Mouse (Mus musculus): Measurements from ENCODE around the gene Ank. TPM values are rescaled to one million over a fixed set of nuclear protein-coding genes. Genes with fewer than 3 reads are reported as not detected.
"Not testable (repeated sequence)": the region's sequence is repeated elsewhere in the genome, so short reads cannot be mapped to it uniquely, and the experiment has no call there.

Gene Ank
- polyA plus RNA-seq, 1 experiment from 2014 or later = 5.4 TPM

DNA sequence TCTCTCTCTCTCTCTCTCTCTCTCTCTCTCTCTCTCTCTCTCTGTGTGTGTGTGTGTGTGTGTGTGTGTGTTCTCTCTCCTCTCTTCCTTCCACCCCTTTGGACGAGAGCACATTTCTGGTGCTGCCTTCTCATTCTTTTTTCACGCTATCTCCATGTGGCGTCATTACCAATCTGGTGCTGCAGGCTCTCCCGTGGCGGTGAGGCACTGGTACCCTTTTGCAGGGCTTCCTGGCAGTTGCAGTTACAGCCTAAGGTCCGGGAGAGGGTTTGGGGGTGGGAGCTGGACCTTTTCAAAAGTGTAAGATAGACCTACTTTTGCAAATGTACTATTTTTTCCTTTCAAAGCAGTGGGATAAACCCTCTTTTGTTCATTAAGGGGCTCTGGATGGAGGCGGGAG is 1.2 kb downstream of the Ank start:
- peaks cover 16% of the 10 kb centered on the region for H3K27me3 ChIP-seq
- H3K36me3 ChIP-seq = no peaks in the 10 kb centered on the region
- peak overlapping the region; percentile 75 for H3K4me3 ChIP-seq (replicated peaks)
- H3K9me3 ChIP-seq = no peaks in the 10 kb centered on the region
- no peak overlapping the region for H3K9ac ChIP-seq (replicated peaks)
- H3K27ac ChIP-seq = no peak overlapping the region
- ATAC-seq (ENCODE audit: insufficient number of reproducible peaks, insufficient read depth, low FRiP score, low TSS enrichment, low read depth) = no peak
- peaks cover 6% of the 10 kb centered on the region; the same call in 1 of the 2 replicates for H3K4me1 ChIP-seq (replicated peaks)
- H3K4me2 ChIP-seq = peak overlapping the region; percentile 88
- 14% methylated on average over 7 of the region's 7 CpGs for WGBS

DNA sequence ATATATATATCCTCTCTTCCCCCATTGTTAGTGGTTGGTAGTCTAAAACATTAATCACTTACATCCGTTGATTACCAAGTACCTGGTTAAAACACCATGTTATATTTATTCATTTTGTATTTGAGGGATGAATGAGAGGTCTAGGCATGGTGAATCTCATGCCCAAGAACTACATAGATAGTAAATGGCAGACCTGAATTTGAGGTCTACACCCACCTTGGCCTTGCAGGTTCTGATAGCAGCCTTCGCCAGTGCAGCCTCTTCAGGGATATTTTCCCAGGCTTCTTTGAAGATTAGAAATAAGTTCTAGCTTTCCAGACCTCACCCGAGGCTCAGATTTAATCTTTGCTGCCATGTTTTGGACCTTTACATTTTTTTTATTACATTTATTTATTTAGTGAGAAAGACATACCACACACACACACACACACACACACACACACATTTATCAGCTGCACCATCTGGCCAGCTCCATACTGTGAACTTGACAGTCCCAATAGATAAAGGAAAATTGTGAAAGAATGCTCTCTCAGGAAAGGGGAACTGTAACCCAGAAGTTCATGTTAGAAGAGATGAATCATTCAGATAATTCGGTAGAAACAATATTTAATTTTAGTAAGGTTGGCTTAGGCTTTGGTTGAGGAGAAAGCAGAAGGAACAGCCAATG is 2.5 kb downstream of the Ank start:
- no peak overlapping the region for H3K9ac ChIP-seq (replicated peaks)
- no peaks in the 10 kb centered on the region for H3K36me3 ChIP-seq
- no peak overlapping the region for H3K27ac ChIP-seq
- 90% methylated on average over 4 of the region's 4 CpGs for WGBS
- no peaks in the 10 kb centered on the region for H3K9me3 ChIP-seq
- no peak overlapping the region for H3K4me2 ChIP-seq
- H3K27me3 ChIP-seq = peaks cover 16% of the 10 kb centered on the region
- no peak overlapping the region for H3K4me3 ChIP-seq (replicated peaks)
- H3K4me1 ChIP-seq (replicated peaks) = peaks cover 6% of the 10 kb centered on the region; the same call in 1 of the 2 replicates
- ATAC-seq (ENCODE audit: insufficient number of reproducible peaks, insufficient read depth, low FRiP score, low TSS enrichment, low read depth) = no peak

DNA sequence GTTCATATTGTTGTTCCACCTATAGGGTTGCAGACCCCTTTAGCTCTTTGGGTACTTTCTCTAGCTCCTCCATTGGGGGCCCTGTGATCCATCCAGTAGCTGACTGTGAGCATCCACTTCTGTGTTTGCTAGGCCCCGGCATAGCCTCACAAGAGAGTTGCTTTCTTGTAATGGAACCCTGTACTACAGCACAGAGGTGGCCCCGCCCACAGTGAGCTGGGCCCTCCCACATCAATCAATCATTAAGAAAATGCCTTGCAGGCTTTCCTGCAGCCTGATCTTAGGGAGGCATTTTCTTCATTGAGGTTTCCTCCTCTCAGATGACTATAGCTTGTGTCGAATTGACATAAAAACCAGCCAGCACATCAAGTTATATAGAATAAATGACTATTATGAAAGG is 3.9 kb downstream of the Ank start:
- not testable (repeated sequence) for ATAC-seq (ENCODE audit: insufficient number of reproducible peaks, insufficient read depth, low FRiP score, low TSS enrichment, low read depth); H3K4me3 ChIP-seq (replicated peaks); H3K4me2 ChIP-seq; H3K9ac ChIP-seq (replicated peaks); H3K4me1 ChIP-seq (replicated peaks); H3K36me3 ChIP-seq; H3K9me3 ChIP-seq; H3K27ac ChIP-seq
- WGBS = 78% methylated on average over 3 of the region's 3 CpGs
- peaks cover 16% of the 10 kb centered on the region for H3K27me3 ChIP-seq

DNA sequence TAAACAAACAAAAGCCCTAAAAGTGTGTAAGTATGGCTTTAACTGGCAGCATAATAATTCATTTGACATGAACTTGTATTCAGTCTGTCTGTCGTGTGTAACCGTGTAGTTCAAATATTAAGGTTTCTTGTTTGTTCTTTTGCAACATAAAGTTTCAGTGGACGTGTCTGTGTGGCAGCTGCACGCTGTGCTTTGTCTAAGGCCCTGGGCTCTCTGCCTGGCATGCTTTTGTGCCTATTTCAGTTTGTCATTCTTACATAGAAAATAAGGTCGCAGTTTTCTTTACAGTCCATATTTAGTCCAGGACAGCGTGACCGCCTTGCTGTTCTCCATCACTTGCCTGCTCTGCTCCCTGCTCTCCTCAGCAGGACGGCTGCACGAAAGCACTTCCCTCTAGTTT is 5.8 kb downstream of the Ank start:
- no peak for ATAC-seq (ENCODE audit: insufficient number of reproducible peaks, insufficient read depth, low FRiP score, low TSS enrichment, low read depth)
- H3K9ac ChIP-seq (replicated peaks) = no peak overlapping the region
- H3K4me2 ChIP-seq = no peak overlapping the region
- WGBS = 85% methylated on average over 9 of the region's 9 CpGs
- H3K27ac ChIP-seq = no peak overlapping the region
- H3K4me3 ChIP-seq (replicated peaks) = no peak overlapping the region
- H3K4me1 ChIP-seq (replicated peaks) = peaks cover 2% of the 10 kb centered on the region; the same call in 1 of the 2 replicates
- no peaks in the 10 kb centered on the region for H3K36me3 ChIP-seq
- H3K9me3 ChIP-seq = no peaks in the 10 kb centered on the region
- peaks cover 10% of the 10 kb centered on the region for H3K27me3 ChIP-seq

DNA sequence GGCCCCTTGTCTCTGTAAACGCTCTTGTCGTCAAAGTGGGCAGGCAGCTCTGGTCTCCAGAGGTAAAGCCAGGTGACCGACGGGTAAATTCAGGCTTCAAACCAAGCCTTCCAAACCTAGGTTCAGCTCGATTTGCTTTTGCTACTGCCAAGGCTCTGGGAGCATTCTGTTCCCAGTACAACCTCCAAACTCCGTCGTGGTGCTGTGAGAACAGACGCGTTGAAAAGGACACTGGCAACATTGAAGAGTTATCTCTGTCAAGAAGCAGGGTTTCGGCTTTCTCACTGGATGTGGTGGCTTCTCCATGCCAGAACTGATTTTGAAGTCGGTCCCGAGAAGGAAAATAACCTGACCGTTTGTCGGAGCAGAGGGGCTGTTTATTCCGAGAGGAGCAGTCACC is 9.5 kb downstream of the Ank start:
- no peaks in the 10 kb centered on the region for H3K4me1 ChIP-seq (replicated peaks)
- no peak overlapping the region for H3K27ac ChIP-seq
- H3K9me3 ChIP-seq = no peaks in the 10 kb centered on the region
- no peaks in the 10 kb centered on the region for H3K36me3 ChIP-seq
- H3K4me3 ChIP-seq (replicated peaks) = no peak overlapping the region
- no peak for ATAC-seq (ENCODE audit: insufficient number of reproducible peaks, insufficient read depth, low FRiP score, low TSS enrichment, low read depth)
- 67% methylated on average over 15 of the region's 15 CpGs for whole genome bisulfite sequencing
- H3K9ac ChIP-seq (replicated peaks) = no peak overlapping the region
- no peaks in the 10 kb centered on the region for H3K27me3 ChIP-seq
- no peak overlapping the region for H3K4me2 ChIP-seq

DNA sequence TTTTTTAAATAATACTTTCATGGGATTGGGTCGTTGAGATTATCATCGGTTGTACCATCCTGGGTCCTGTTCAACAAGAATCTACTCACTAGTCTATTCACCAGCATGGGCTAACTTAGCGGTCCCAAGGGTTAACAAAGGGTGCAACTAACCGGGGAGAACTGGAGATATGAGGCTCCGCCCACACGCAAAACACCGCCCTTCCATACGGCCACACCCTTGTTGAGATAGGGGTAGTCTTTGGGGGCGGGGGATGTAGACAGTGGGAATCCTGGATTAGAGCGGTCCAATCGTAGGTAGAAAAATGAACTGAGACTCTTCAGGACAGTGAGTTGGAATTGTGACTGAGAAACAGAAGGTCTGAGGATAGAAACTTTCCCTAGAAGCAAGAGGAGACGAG is 10.2 kb downstream of the Ank start:
- WGBS = 78% methylated on average over 12 of the region's 12 CpGs
- no peaks in the 10 kb centered on the region for H3K27me3 ChIP-seq
- no peaks in the 10 kb centered on the region for H3K36me3 ChIP-seq
- no peak overlapping the region for H3K27ac ChIP-seq
- H3K4me3 ChIP-seq (replicated peaks) = no peak overlapping the region
- H3K4me1 ChIP-seq (replicated peaks) = no peaks in the 10 kb centered on the region
- H3K9me3 ChIP-seq = no peaks in the 10 kb centered on the region
- no peak for ATAC-seq (ENCODE audit: insufficient number of reproducible peaks, insufficient read depth, low FRiP score, low TSS enrichment, low read depth)
- no peak overlapping the region for H3K4me2 ChIP-seq
- no peak overlapping the region for H3K9ac ChIP-seq (replicated peaks)

DNA sequence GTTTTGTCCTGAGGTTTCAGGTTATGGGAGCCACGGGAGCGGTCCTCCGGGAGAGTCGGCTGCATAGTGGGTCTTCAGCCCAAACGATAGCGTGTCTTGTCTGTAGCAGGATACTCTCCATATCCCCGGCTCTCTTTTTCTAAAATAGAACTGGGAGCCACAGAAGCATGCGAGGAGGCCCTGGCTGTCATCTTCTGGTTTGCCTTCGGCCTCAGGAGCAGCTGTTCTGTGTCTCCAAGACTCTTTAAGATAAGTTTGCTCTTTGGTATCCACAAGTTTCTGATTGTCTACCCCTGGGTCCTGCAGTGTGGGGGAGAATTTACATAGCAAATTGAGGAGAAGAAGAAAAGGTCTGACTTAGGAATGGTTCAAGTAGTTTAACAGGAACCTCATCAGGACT is 10.7 kb downstream of the Ank start:
- ATAC-seq (ENCODE audit: insufficient number of reproducible peaks, insufficient read depth, low FRiP score, low TSS enrichment, low read depth) = no peak
- Histone ChIP-seq H3K27me3 (no peaks in the 10 kb centered on the region), H3K9me3 (no peaks in the 10 kb centered on the region), H3K36me3 (no peaks in the 10 kb centered on the region), H3K4me3 (replicated peaks) (no peak overlapping the region), H3K27ac (no peak overlapping the region), H3K4me1 (replicated peaks) (no peaks in the 10 kb centered on the region), H3K4me2 (no peak overlapping the region), H3K9ac (replicated peaks) (no peak overlapping the region)
- WGBS = 95% methylated on average over 9 of the region's 9 CpGs

DNA sequence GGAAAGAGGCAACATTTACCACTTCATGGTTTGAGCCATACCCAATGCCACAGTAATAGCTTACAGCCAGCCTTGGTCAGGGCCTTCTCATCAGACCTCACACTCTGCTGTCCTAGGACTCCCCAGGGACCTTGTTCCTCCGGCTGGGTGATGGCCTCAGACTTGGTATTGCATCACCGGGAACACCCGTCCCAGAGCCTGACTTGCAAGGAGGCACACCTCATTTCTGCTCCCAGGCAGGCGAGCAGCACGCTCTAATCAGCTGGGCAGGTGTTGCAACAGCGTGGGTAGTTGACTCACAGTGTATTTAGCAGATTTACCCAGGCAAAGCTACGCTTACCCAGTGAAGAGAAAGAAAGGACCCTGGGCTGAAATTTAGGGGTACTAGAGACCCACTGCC is 11.2 kb downstream of the Ank start:
- no peak overlapping the region for H3K4me2 ChIP-seq
- H3K9ac ChIP-seq (replicated peaks) = no peak overlapping the region
- 82% methylated on average over 7 of the region's 7 CpGs for WGBS
- no peaks in the 10 kb centered on the region for H3K27me3 ChIP-seq
- no peak overlapping the region for H3K4me3 ChIP-seq (replicated peaks)
- H3K36me3 ChIP-seq = no peaks in the 10 kb centered on the region
- no peaks in the 10 kb centered on the region for H3K4me1 ChIP-seq (replicated peaks)
- H3K9me3 ChIP-seq = no peaks in the 10 kb centered on the region
- no peak overlapping the region for H3K27ac ChIP-seq
- no peak for ATAC-seq (ENCODE audit: insufficient number of reproducible peaks, insufficient read depth, low FRiP score, low TSS enrichment, low read depth)

DNA sequence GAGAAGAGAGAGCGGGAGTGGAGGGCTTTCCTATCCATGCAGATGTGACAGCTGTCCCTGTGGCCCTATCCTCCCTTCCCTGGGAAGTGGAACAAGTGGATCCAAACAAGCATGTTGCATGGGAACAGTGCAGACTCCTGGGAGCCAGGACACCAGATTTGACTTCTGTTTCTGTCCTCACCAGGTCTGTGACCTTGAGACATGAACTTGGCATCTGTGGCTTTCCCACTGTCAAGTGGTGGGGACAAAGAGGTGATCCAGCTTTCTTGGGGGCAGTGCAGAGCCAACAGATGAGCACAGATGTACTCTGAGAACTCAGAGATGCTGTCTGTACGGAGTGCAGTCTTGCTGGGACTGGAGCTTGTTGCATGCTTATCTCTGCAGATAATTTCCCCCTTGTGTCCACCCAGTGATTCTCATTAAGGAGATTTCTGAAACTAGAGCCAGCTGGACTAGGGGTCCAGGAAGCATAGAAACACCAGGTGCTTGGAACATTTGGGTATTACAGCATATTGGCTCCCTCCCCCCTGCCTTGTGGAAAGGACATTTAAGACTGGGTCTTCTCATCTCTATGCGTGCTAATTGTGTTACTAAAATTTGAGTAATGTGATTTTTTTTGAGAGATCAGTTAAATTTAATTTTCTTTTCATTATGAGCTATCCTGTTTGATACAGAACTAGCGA is 14.0 kb downstream of the Ank start:
- ATAC-seq (ENCODE audit: insufficient number of reproducible peaks, insufficient read depth, low FRiP score, low TSS enrichment, low read depth) = no peak
- 89% methylated on average over 4 of the region's 4 CpGs for WGBS
- Histone ChIP-seq H3K36me3 (no peaks in the 10 kb centered on the region), H3K4me3 (replicated peaks) (no peak overlapping the region), H3K9ac (replicated peaks) (no peak overlapping the region), H3K4me1 (replicated peaks) (peaks cover 4% of the 10 kb centered on the region), H3K27me3 (no peaks in the 10 kb centered on the region), H3K4me2 (no peak overlapping the region), H3K27ac (no peak overlapping the region), H3K9me3 (no peaks in the 10 kb centered on the region)

DNA sequence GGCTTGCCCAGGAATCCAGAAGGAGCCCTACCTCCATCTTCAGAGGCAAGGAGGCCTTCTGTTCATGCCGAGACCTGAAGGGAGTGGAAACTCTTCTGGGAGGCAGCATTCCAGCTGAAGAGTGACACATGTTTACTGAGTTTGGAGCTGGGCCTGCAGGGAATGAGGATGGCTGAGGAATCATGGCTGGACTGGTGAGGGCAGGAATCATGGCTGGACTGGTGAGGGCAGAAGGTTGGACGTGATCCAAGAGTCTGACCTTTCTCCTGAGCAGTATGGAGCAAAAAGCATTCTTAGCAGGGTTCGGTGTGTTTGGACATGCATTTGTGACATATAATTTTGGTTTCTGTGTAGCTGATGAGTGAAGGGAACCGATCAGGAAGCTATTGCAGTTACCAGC is 15.5 kb downstream of the Ank start:
- Histone ChIP-seq H3K4me1 (replicated peaks) (peaks cover 19% of the 10 kb centered on the region), H3K36me3 (no peaks in the 10 kb centered on the region), H3K4me3 (replicated peaks) (no peak overlapping the region), H3K9ac (replicated peaks) (no peak overlapping the region), H3K27ac (no peak overlapping the region), H3K27me3 (0 out of 2 replicates have a peak, but pooled peaks cover 2% of the 10 kb centered on the region), H3K9me3 (no peaks in the 10 kb centered on the region), H3K4me2 (no peak overlapping the region)
- 82% methylated on average over 4 of the region's 4 CpGs for WGBS
- no peak for ATAC-seq (ENCODE audit: insufficient number of reproducible peaks, insufficient read depth, low FRiP score, low TSS enrichment, low read depth)

DNA sequence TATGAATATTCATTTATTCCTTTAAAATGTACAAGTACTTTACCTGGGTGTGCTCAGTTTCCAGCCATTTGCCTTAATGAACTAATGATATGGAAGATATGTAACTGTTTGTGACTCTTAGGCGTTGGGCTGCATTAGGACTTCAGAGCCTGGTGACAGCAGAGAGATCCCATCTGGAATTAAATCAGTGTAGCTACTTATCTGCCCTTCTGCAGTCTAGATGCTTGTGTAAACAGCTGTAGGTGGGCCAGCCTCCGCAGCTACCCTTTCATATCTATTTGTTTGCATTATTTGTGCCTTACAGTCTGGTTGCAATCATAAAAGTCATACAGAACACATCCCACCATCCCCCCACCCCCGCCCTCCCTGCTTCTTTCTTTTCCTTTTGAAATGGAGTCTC is 16.7 kb downstream of the Ank start:
- ATAC-seq (ENCODE audit: insufficient number of reproducible peaks, insufficient read depth, low FRiP score, low TSS enrichment, low read depth) = no peak
- Histone ChIP-seq H3K4me1 (replicated peaks) (peaks cover 32% of the 10 kb centered on the region), H3K27ac (no peak overlapping the region), H3K9me3 (no peaks in the 10 kb centered on the region), H3K27me3 (peaks cover 6% of the 10 kb centered on the region; the same call in 1 of the 2 replicates), H3K4me3 (replicated peaks) (no peak overlapping the region), H3K4me2 (no peak overlapping the region), H3K36me3 (no peaks in the 10 kb centered on the region), H3K9ac (replicated peaks) (no peak overlapping the region)
- WGBS = 77% methylated on average over 3 of the region's 3 CpGs

Data from limb, embryonic 12.5 days (tissue).